Mouse (Mus musculus) cerebellum, adult 2 months (tissue): Measurements from ENCODE around the gene Chn1.

Experiments used
- CTCF ChIP-seq: fragments of 200-500 bp; IDR thresholded peaks from 2 replicates; pipeline ENCODE4 v1.5.1; 2011; ENCODE audit warnings: low read depth, mild to moderate bottlenecking, control low read depth, low read length, moderate library complexity, borderline replicate concordance; ENCODE audit not compliant: insufficient read depth
- POLR2A ChIP-seq: fragments of 200-500 bp; IDR thresholded peaks from 2 replicates; pipeline ENCODE4 v1.6.1; 2011; ENCODE audit warnings: low read length, control low read depth, borderline replicate concordance; ENCODE audit not compliant: insufficient read depth

- TF ChIP-seq POLR2A (no peak), CTCF (no peak)
Observed at GRCm38 (mm10) chr2:73604579-73604978, 170.6 kb downstream of the Chn1 start.
